Mouse (Mus musculus) embryonic facial prominence, embryonic 11.5 days (tissue): ENCODE measurements at regions not wholly inside any gene's neighbourhood (a gene's known extent, or its start where the extent isn't known, plus 50 kb on each side); places are given as distances from the start of the nearest gene placed in this dataset.

Experiments used
- ATAC-seq: fragments of 200-750 bp; cut with Nextera tagmentation; replicated peaks from 2 replicates; pipeline ENCODE4 v1.8.0; 2017; ENCODE audit warnings: low read depth; ENCODE audit not compliant: insufficient number of reproducible peaks, low FRiP score, low TSS enrichment
- DNase-seq: peaks from one replicate; pipeline ENCODE4 v3.0.0-alpha.2; 2015; ENCODE audit warnings: low spot score
- H3K27ac ChIP-seq: fragments of 300-500 bp; sonication (generic); replicated peaks from 2 replicates; pipeline ENCODE4 v1.5.1; 2014; ENCODE audit warnings: mild to moderate bottlenecking, low read depth, low read length, control low read depth
- H3K27me3 ChIP-seq: fragments of 300-500 bp; sonication (generic); 2 replicates; pipeline ENCODE4 v1.6.1; 2014; ENCODE audit warnings: mild to moderate bottlenecking, low read length, moderate library complexity, mixed read lengths; ENCODE audit not compliant: control insufficient read depth, insufficient read depth
- H3K36me3 ChIP-seq: fragments of 300-500 bp; sonication (generic); replicated peaks from 2 replicates; pipeline ENCODE4 v1.6.1; 2014; ENCODE audit warnings: low read depth, mild to moderate bottlenecking, low read length, moderate library complexity, mixed read lengths; ENCODE audit not compliant: control insufficient read depth, insufficient read depth
- H3K4me1 ChIP-seq: fragments of 300-500 bp; sonication (generic); 2 replicates; pipeline ENCODE4 v1.6.1; 2014; ENCODE audit warnings: low read length, mixed read lengths; ENCODE audit not compliant: control insufficient read depth, insufficient read depth
- H3K4me2 ChIP-seq: fragments of 300-500 bp; sonication (generic); 2 replicates; pipeline ENCODE4 v1.6.1; 2014; ENCODE audit warnings: low read depth, mild to moderate bottlenecking, control low read depth, low read length, moderate library complexity
- H3K4me3 ChIP-seq: fragments of 300-500 bp; sonication (generic); 2 replicates; pipeline ENCODE4 v1.5.1; 2014; ENCODE audit warnings: low read depth, low read length, control low read depth
- H3K9ac ChIP-seq: fragments of 300-500 bp; sonication (generic); replicated peaks from 2 replicates; pipeline ENCODE4 v1.6.1; 2014; ENCODE audit warnings: mild to moderate bottlenecking, control low read depth, low read length
- H3K9me3 ChIP-seq: fragments of 300-500 bp; sonication (generic); replicated peaks from 2 replicates; pipeline ENCODE4 v1.6.1; 2016; ENCODE audit warnings: mild to moderate bottlenecking, low read length, inconsistent platforms, mixed read lengths; ENCODE audit not compliant: control insufficient read depth
- WGBS: fragments of 180-500 bp; shearing (Covaris S2); extraction: QIAGEN DNeasy Blood & Tissue Kit; methylation state at CpG from one replicate; pipeline ENCODE4 v1.1.7; 2014; 5-methylcytosine and 5-hydroxymethylcytosine counted together

GRCm38 (mm10) chr8:117890211-117890610 is 88.5 kb upstream of the Mphosph6 start:
- H3K27ac ChIP-seq: no peak overlapping the region
- no peak overlapping the region for H3K4me2 ChIP-seq
- DNase-seq: no peak
- WGBS: 73% methylated on average over 3 of the region's 3 CpGs
- H3K4me3 ChIP-seq: no peak overlapping the region
- no peaks in the 10 kb centered on the region for H3K4me1 ChIP-seq
- no peak for ATAC-seq
- H3K27me3 ChIP-seq: no peaks in the 10 kb centered on the region
- no peaks in the 10 kb centered on the region for H3K9me3 ChIP-seq
- H3K36me3 ChIP-seq: no peaks in the 10 kb centered on the region
- H3K9ac ChIP-seq: no peak overlapping the region

GRCm38 (mm10) chr8:117881414-117881973 is 79.8 kb upstream of the Mphosph6 start:
- H3K4me2 ChIP-seq: no peak overlapping the region
- H3K36me3 ChIP-seq: no peaks in the 10 kb centered on the region
- no peaks in the 10 kb centered on the region for H3K9me3 ChIP-seq
- ATAC-seq (no peak), DNase-seq (no peak)
- H3K4me3 ChIP-seq: no peak overlapping the region
- no peaks in the 10 kb centered on the region for H3K4me1 ChIP-seq
- no peak overlapping the region for H3K27ac ChIP-seq
- WGBS: 89% methylated on average over 8 of the region's 8 CpGs
- no peaks in the 10 kb centered on the region for H3K27me3 ChIP-seq
- no peak overlapping the region for H3K9ac ChIP-seq

GRCm38 (mm10) chr8:117880279-117880975 is 78.7 kb upstream of the Mphosph6 start:
- H3K27me3 ChIP-seq: no peaks in the 10 kb centered on the region
- no peak for DNase-seq
- no peaks in the 10 kb centered on the region for H3K9me3 ChIP-seq
- no peak overlapping the region for H3K27ac ChIP-seq
- no peaks in the 10 kb centered on the region for H3K36me3 ChIP-seq
- no peak overlapping the region for H3K9ac ChIP-seq
- ATAC-seq: no peak
- H3K4me3 ChIP-seq: no peak overlapping the region
- 69% methylated on average over 13 of the region's 13 CpGs for WGBS
- H3K4me1 ChIP-seq: no peaks in the 10 kb centered on the region
- H3K4me2 ChIP-seq: no peak overlapping the region

GRCm38 (mm10) chr8:117873611-117874010 is 71.9 kb upstream of the Mphosph6 start:
- Histone ChIP-seq H3K4me2 (no peak overlapping the region), H3K9ac (no peak overlapping the region), H3K36me3 (no peaks in the 10 kb centered on the region), H3K4me1 (no peaks in the 10 kb centered on the region), H3K9me3 (no peaks in the 10 kb centered on the region), H3K27me3 (no peaks in the 10 kb centered on the region), H3K27ac (no peak overlapping the region), H3K4me3 (no peak overlapping the region)
- DNase-seq (peak; percentile 61), ATAC-seq (no peak)
- WGBS: 46% methylated on average over 4 of the region's 4 CpGs

GRCm38 (mm10) chr8:117867138-117867537 is 65.4 kb upstream of the Mphosph6 start:
- Histone ChIP-seq H3K9ac (no peak overlapping the region), H3K4me1 (no peaks in the 10 kb centered on the region), H3K9me3 (no peaks in the 10 kb centered on the region), H3K4me2 (no peak overlapping the region), H3K27ac (no peak overlapping the region), H3K36me3 (no peaks in the 10 kb centered on the region), H3K4me3 (no peak overlapping the region), H3K27me3 (no peaks in the 10 kb centered on the region)
- no peak for ATAC-seq
- WGBS: 91% methylated on average over 2 of the region's 2 CpGs
- DNase-seq: no peak

- Histone ChIP-seq H3K36me3 (no peaks in the 10 kb centered on the region), H3K4me2 (no peak overlapping the region), H3K4me3 (no peak overlapping the region), H3K27me3 (no peaks in the 10 kb centered on the region), H3K9ac (no peak overlapping the region), H3K4me1 (no peaks in the 10 kb centered on the region), H3K27ac (no peak overlapping the region), H3K9me3 (no peaks in the 10 kb centered on the region)
- 28% methylated on average over 6 of the region's 6 CpGs for WGBS
- DNase-seq (peak; percentile 17), ATAC-seq (no peak)
Measured at GRCm38 (mm10) chr8:117865014-117865413, 63.3 kb upstream of the Mphosph6 start.

GRCm38 (mm10) chr8:117863837-117864236 is 62.1 kb upstream of the Mphosph6 start:
- Histone ChIP-seq H3K9ac (no peak overlapping the region), H3K27ac (no peak overlapping the region), H3K4me2 (no peak overlapping the region), H3K4me3 (no peak overlapping the region), H3K36me3 (no peaks in the 10 kb centered on the region), H3K9me3 (no peaks in the 10 kb centered on the region), H3K4me1 (no peaks in the 10 kb centered on the region), H3K27me3 (no peaks in the 10 kb centered on the region)
- WGBS: 35% methylated on average over 2 of the region's 2 CpGs
- ATAC-seq (no peak), DNase-seq (peak; percentile 80)

GRCm38 (mm10) chr8:117862318-117862717 is 60.6 kb upstream of the Mphosph6 start:
- no peak for DNase-seq
- Histone ChIP-seq H3K9me3 (no peaks in the 10 kb centered on the region), H3K36me3 (no peaks in the 10 kb centered on the region), H3K4me1 (no peaks in the 10 kb centered on the region), H3K9ac (no peak overlapping the region), H3K27me3 (no peaks in the 10 kb centered on the region), H3K27ac (no peak overlapping the region), H3K4me3 (no peak overlapping the region), H3K4me2 (no peak overlapping the region)
- WGBS: 63% methylated on average over 2 of the region's 2 CpGs
- ATAC-seq: no peak
